Mouse (Mus musculus) myocyte (in vitro differentiated cells): Measurements from ENCODE around the gene Rad1.

Experiments
- CEBPB ChIP-seq: IDR thresholded peaks from 2 replicates; pipeline ENCODE4 v1.6.1; 2011; ENCODE audit warnings: mild to moderate bottlenecking, moderate library complexity; ENCODE audit not compliant: poor library complexity, insufficient read depth, severe bottlenecking
- MYOD1 ChIP-seq, 3 experiments: IDR thresholded peaks; one replicate each; pipeline ENCODE4 v1.6.1; 2011; ENCODE audit warnings: control low read depth in 2 of 3, low read depth in 2 of 3, mild to moderate bottlenecking in 2 of 3, moderate library complexity in 1 of 3; ENCODE audit not compliant: insufficient read length in 2 of 3, control insufficient read depth in 1 of 3
- MYOG ChIP-seq, 3 experiments: IDR thresholded peaks; one replicate each; pipeline ENCODE4 v1.6.1; 2011; ENCODE audit warnings: control low read depth in 2 of 3, low read depth in 2 of 3, mild to moderate bottlenecking in 2 of 3; ENCODE audit not compliant: insufficient read length in 2 of 3, control insufficient read depth in 1 of 3, insufficient read depth in 1 of 3
- POLR2A ChIP-seq: IDR thresholded peaks from one replicate; pipeline ENCODE4 v1.6.1; 2011; ENCODE audit warnings: low read depth, mild to moderate bottlenecking, control low read depth, moderate library complexity; ENCODE audit not compliant: insufficient read length
- TCF12 ChIP-seq: IDR thresholded peaks from one replicate; pipeline ENCODE4 v1.6.1; 2011; ENCODE audit warnings: mild to moderate bottlenecking, control low read depth; ENCODE audit not compliant: poor library complexity, insufficient read depth, severe bottlenecking
- TCF3 ChIP-seq: IDR thresholded peaks from one replicate; pipeline ENCODE4 v1.6.1; 2011; ENCODE audit warnings: low read depth, control low read depth; ENCODE audit not compliant: insufficient read length
- USF1 ChIP-seq: IDR thresholded peaks from one replicate; pipeline ENCODE4 v1.6.1; 2011; ENCODE audit warnings: low read depth, mild to moderate bottlenecking, control low read depth, moderate library complexity

DNA sequence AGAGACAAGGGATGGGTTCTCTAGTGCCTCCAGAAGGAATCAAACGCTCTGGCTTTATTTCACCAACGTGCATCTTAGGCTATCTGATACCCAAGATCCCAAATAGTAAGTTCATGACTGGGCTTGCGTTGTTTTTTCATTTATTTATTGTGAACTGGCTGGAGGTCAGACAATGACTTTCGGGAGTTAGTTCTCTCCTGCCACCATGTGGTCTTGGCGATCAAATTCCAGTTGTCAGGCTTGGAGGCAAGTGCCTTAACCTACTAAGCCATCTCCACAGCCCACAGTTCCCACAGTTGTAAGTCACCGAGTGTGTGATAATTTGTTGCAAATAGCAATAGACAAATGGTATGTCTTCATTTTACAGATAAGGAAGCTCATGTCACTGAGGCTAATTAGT is 45.9 kb upstream of the Rad1 start:
- TF ChIP-seq TCF12 (no peak), POLR2A (no peak), TCF3 (no peak), USF1 (no peak), CEBPB (no peak), MYOD1 (IDR thresholded peaks at IDR 0.05; ENCODE audit: control insufficient read depth in 1 of 3, insufficient read length in 2 of 3, low read depth in 2 of 3) (no peak), MYOG (IDR thresholded peaks at IDR 0.05; ENCODE audit: control insufficient read depth in 1 of 3, insufficient read depth in 1 of 3, insufficient read length in 2 of 3, low read depth in 2 of 3) (no peak)
